Mouse (Mus musculus) heart, postnatal 36 days (tissue): ENCODE measurements around the gene Cd44. TPM values are rescaled to one million over a fixed set of nuclear protein-coding genes. Genes with fewer than 3 reads are reported as not detected.

ENCODE experiments used
- DNase-seq, 2 experiments: peaks; one replicate each; pipeline ENCODE4 v3.0.0; 2021 to 2022
- intact Hi-C: fragments of 180-260 bp; cut with DNase I; formaldehyde crosslinking; loops from one replicate; pipeline ENCODE4 v1.15.1; 2025
- total RNA-seq, 2 experiments: library from RNA; stranded (reverse); gene quantifications; 2 replicates each; pipeline ENCODE4 v1.2.3; 2021

Cd44 gene
- total RNA-seq, 2 experiments from 2014 or later: 10.2 to 11.3 TPM

GRCm38 (mm10) chr2:102827841-102828240 lies 73.6 kb downstream of the Cd44 start:
- no peak for DNase-seq
- intact Hi-C loops: no loop called here

GRCm38 (mm10) chr2:102825961-102826633 lies 75.4 kb downstream of the Cd44 start:
- DNase-seq: no peak
- intact Hi-C loops: no loop called here

GRCm38 (mm10) chr2:102822036-102822435 lies 79.4 kb downstream of the Cd44 start:
- intact Hi-C loops: no loop called here
- no peak for DNase-seq

- intact Hi-C loops: no loop called here
- no peak for DNase-seq
These were observed 80.7 kb downstream of the Cd44 start for GRCm38 (mm10) chr2:102820790-102821189.

GRCm38 (mm10) chr2:102820225-102820711 lies 81.2 kb downstream of the Cd44 start:
- DNase-seq: no peak
- intact Hi-C loops: no loop called here

- intact Hi-C loops: no loop called here
- DNase-seq: no peak
These were observed 86.1 kb downstream of the Cd44 start for GRCm38 (mm10) chr2:102815289-102815809.

- DNase-seq: no peak
- intact Hi-C loops: no loop called here
These were observed 88.7 kb downstream of the Cd44 start for GRCm38 (mm10) chr2:102812756-102813155.

GRCm38 (mm10) chr2:102809436-102809835 lies 92.0 kb downstream of the Cd44 start:
- intact Hi-C loops: loop anchor here (10.0 kb wide), 2 partner anchors 215 to 535 kb away; no protein-coding TSS in a partner anchor

GRCm38 (mm10) chr2:102807633-102808032 lies 93.8 kb downstream of the Cd44 start:
- DNase-seq: no peak
- intact Hi-C loops: loop anchor here (10.0 kb wide), 2 partner anchors 213 to 537 kb away; no protein-coding TSS in a partner anchor

More at GRCm38 (mm10) chr2:102809436-102809835, 92.0 kb downstream of the Cd44 start:
- no peak for DNase-seq

GRCm38 (mm10) chr2:102805761-102806496 lies 95.5 kb downstream of the Cd44 start:
- no peak for DNase-seq
- intact Hi-C loops: loop anchor here (2.0 to 10.0 kb wide), 5 partner anchors 61 to 539 kb away; no protein-coding TSS in a partner anchor

- DNase-seq: no peak
- intact Hi-C loops: loop anchor here (2.0 to 10.0 kb wide), 5 partner anchors 60 to 540 kb away; no protein-coding TSS in a partner anchor
These were observed 96.2 kb downstream of the Cd44 start for GRCm38 (mm10) chr2:102805283-102805682.

GRCm38 (mm10) chr2:102804109-102804508 lies 97.4 kb downstream of the Cd44 start:
- intact Hi-C loops: loop anchor here (1.0 to 10.0 kb wide), 7 partner anchors 59 to 541 kb away; no protein-coding TSS in a partner anchor
- DNase-seq: peak; percentile 6 to 14

- intact Hi-C loops: loop anchor here (5.0 to 10.0 kb wide), 3 partner anchors 207 to 543 kb away; no protein-coding TSS in a partner anchor
- DNase-seq: no peak
These were observed 99.6 kb downstream of the Cd44 start for GRCm38 (mm10) chr2:102801899-102802298.

GRCm38 (mm10) chr2:102798149-102798548 lies 103.3 kb downstream of the Cd44 start:
- no peak for DNase-seq
- intact Hi-C loops: no loop called here

GRCm38 (mm10) chr2:102795034-102795433 lies 106.4 kb downstream of the Cd44 start:
- DNase-seq: no peak
- intact Hi-C loops: no loop called here

GRCm38 (mm10) chr2:102792804-102793203 lies 108.7 kb downstream of the Cd44 start:
- DNase-seq: no peak
- intact Hi-C loops: no loop called here

- intact Hi-C loops: no loop called here
These were observed 109.8 kb downstream of the Cd44 start for GRCm38 (mm10) chr2:102791641-102792040.

GRCm38 (mm10) chr2:102785696-102786095 lies 115.8 kb downstream of the Cd44 start:
- DNase-seq: no peak
- intact Hi-C loops: no loop called here

More at GRCm38 (mm10) chr2:102791641-102792040, 109.8 kb downstream of the Cd44 start:
- DNase-seq: no peak

GRCm38 (mm10) chr2:102782751-102783150 lies 118.7 kb downstream of the Cd44 start:
- DNase-seq: no peak
- intact Hi-C loops: no loop called here

GRCm38 (mm10) chr2:102778208-102778607 lies 123.3 kb downstream of the Cd44 start:
- no peak for DNase-seq
- intact Hi-C loops: no loop called here

- intact Hi-C loops: no loop called here
- DNase-seq: no peak
These were observed 125.9 kb downstream of the Cd44 start for GRCm38 (mm10) chr2:102775561-102775960.
